Mouse (Mus musculus): ENCODE measurements around the gene Gabrg2. TPM values are rescaled to one million over a fixed set of nuclear protein-coding genes. Genes with fewer than 3 reads are reported as not detected.

The Gabrg2 gene
- polyA plus RNA-seq (2012; rRNA removed) (0.02 TPM in 1 of 2 replicates, not detected in the other), polyA plus RNA-seq (2014; fragmentation: Nextera tagmentation; extraction: Ambion mirVana) (not detected in 2 replicates)

GRCm38 (mm10) chr11:42000190-42001098, at the start of gene Gabrg2:
Gene Gabrg2 (minus strand): TSS chr11:42000857.
- Histone ChIP-seq H3K27ac (no peak within 1 kb of the TSS), H3K27me3 (ENCODE audit: control insufficient read depth, insufficient read depth, low read length) (no peaks in the 10 kb centered on the region), H3K4me2 (ENCODE audit: low read depth) (no peak within 1 kb of the TSS), H3K9ac (replicated peaks) (no peak within 1 kb of the TSS), H3K36me3 (replicated peaks; ENCODE audit: control insufficient read depth, insufficient read depth, low read depth) (no peaks in the 10 kb centered on the region), H3K9me3 (ENCODE audit: control insufficient read depth, low read length) (no peaks in the 10 kb centered on the region), H3K4me3 (ENCODE audit: insufficient read depth in 1 of 2, low read depth in 2 of 2, low read length in 2 of 2) (no peak within 1 kb of the TSS), H3K4me1 (replicated peaks; ENCODE audit: control insufficient read depth in 2 of 2, insufficient read depth in 2 of 2, low read length in 1 of 2) (no peaks in the 10 kb centered on the region)
- TF ChIP-seq CTCF (IDR thresholded peaks at IDR 0.05; ENCODE audit: low read depth) (no peak), EP300 (IDR thresholded peaks at IDR 0.05; ENCODE audit: low read depth) (no peak)
- 10% methylated on average over 20 of the region's 20 CpGs for WGBS (ENCODE audit: insufficient replicate concordance)
- no peak for DNase-seq (ENCODE audit: low read depth in 3 of 3, low spot score in 3 of 3)
- ATAC-seq (ENCODE audit: insufficient read depth) = no peak

DNA sequence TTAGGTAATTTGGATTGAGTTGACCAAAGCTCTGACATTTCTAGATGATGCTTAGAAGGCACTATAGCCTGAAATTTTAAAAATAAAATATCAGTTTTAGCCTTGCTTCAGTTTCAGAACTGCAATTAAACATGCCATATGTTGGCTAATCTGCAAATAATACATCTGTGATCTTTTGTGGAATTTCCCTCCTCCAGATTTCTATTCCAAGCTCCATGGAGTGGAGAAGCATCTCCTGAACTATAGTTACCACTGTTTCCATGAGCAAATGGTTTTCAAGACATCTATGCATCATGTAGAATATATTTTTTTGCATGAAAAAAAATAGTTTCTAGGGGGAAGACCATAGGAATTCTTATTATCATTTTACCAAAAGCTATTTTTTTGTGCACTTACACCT, 47.5 kb upstream of the Gabrg2 start:
- H3K27me3 ChIP-seq (ENCODE audit: control insufficient read depth, insufficient read depth, low read length) = no peaks in the 10 kb centered on the region
- no peak overlapping the region for H3K27ac ChIP-seq
- no peak for TF ChIP-seq CTCF (IDR thresholded peaks at IDR 0.05; ENCODE audit: low read depth)
- TF ChIP-seq EP300 (IDR thresholded peaks at IDR 0.05; ENCODE audit: low read depth) = no peak
- H3K4me2 ChIP-seq (ENCODE audit: low read depth) = no peak overlapping the region
- DNase-seq (ENCODE audit: low read depth in 3 of 3, low spot score in 3 of 3) (no peak), ATAC-seq (ENCODE audit: insufficient read depth) (no peak)
- H3K4me3 ChIP-seq (ENCODE audit: insufficient read depth in 1 of 2, low read depth in 2 of 2, low read length in 2 of 2) = no peak overlapping the region
- H3K4me1 ChIP-seq (replicated peaks; ENCODE audit: control insufficient read depth in 2 of 2, insufficient read depth in 2 of 2, low read length in 1 of 2) = no peaks in the 10 kb centered on the region
- no peaks in the 10 kb centered on the region for H3K36me3 ChIP-seq (replicated peaks; ENCODE audit: control insufficient read depth, insufficient read depth, low read depth)
- H3K9me3 ChIP-seq (ENCODE audit: control insufficient read depth, low read length) = no peaks in the 10 kb centered on the region
- H3K9ac ChIP-seq (replicated peaks) = no peak overlapping the region

DNA sequence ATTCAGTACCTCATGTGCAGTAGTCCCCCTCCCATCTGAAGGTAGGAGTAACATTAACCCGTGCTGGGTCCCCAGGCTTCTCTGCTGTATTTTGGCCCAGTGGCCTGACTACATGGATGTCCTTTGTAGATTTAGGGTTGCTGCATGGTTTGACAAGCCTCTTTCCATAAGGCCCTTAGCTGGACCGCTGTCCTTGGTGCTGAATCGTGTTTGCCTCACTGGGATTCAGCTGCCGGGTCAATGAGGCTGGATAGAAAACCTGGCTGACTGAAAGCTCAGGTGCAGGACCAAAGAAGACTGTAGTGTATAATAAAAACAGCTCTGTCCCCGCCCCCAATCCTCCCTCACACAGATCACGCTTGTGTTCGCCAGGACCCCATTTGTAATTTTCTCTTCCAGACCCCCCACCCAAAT, 1.2 kb downstream of the Gabrg2 start:
- H3K9ac ChIP-seq (replicated peaks) = no peak overlapping the region
- no peaks in the 10 kb centered on the region for H3K27me3 ChIP-seq (ENCODE audit: control insufficient read depth, insufficient read depth, low read length)
- H3K36me3 ChIP-seq (replicated peaks; ENCODE audit: control insufficient read depth, insufficient read depth, low read depth) = no peaks in the 10 kb centered on the region
- TF ChIP-seq CTCF (IDR thresholded peaks at IDR 0.05; ENCODE audit: low read depth) (no peak), EP300 (IDR thresholded peaks at IDR 0.05; ENCODE audit: low read depth) (no peak)
- no peaks in the 10 kb centered on the region for H3K9me3 ChIP-seq (ENCODE audit: control insufficient read depth, low read length)
- H3K4me1 ChIP-seq (replicated peaks; ENCODE audit: control insufficient read depth in 2 of 2, insufficient read depth in 2 of 2, low read length in 1 of 2) = no peaks in the 10 kb centered on the region
- no peak for ATAC-seq (ENCODE audit: insufficient read depth)
- no peak for DNase-seq (ENCODE audit: low read depth in 3 of 3, low spot score in 3 of 3)
- H3K4me2 ChIP-seq (ENCODE audit: low read depth) = no peak overlapping the region
- H3K27ac ChIP-seq = no peak overlapping the region
- no peak overlapping the region for H3K4me3 ChIP-seq (ENCODE audit: insufficient read depth in 1 of 2, low read depth in 2 of 2, low read length in 2 of 2)
- 3% methylated on average over 7 of the region's 7 CpGs for WGBS (ENCODE audit: insufficient replicate concordance)

GRCm38 (mm10) chr11:41980152-41980551, 20.5 kb downstream of the Gabrg2 start:
- H3K9me3 ChIP-seq (ENCODE audit: control insufficient read depth, low read length) = no peaks in the 10 kb centered on the region
- 63% methylated on average over 6 of the region's 6 CpGs for WGBS (ENCODE audit: insufficient replicate concordance)
- H3K27ac ChIP-seq = no peak overlapping the region
- no peak overlapping the region for H3K4me3 ChIP-seq (ENCODE audit: insufficient read depth in 1 of 2, low read depth in 2 of 2, low read length in 2 of 2)
- no peaks in the 10 kb centered on the region for H3K4me1 ChIP-seq (replicated peaks; ENCODE audit: control insufficient read depth in 2 of 2, insufficient read depth in 2 of 2, low read length in 1 of 2)
- ATAC-seq (ENCODE audit: insufficient read depth) = no peak
- no peak for DNase-seq (ENCODE audit: low read depth in 3 of 3, low spot score in 3 of 3)
- H3K36me3 ChIP-seq (replicated peaks; ENCODE audit: control insufficient read depth, insufficient read depth, low read depth) = no peaks in the 10 kb centered on the region
- H3K9ac ChIP-seq (replicated peaks) = no peak overlapping the region
- no peak overlapping the region for H3K4me2 ChIP-seq (ENCODE audit: low read depth)
- no peak for TF ChIP-seq EP300 (IDR thresholded peaks at IDR 0.05; ENCODE audit: low read depth)
- H3K27me3 ChIP-seq (ENCODE audit: control insufficient read depth, insufficient read depth, low read length) = no peaks in the 10 kb centered on the region

- H3K9ac ChIP-seq (replicated peaks) = no peak overlapping the region
Observed at GRCm38 (mm10) chr11:41968595-41968994, 32.1 kb downstream of the Gabrg2 start.

More at GRCm38 (mm10) chr11:41968595-41968994, 32.1 kb downstream of the Gabrg2 start:
- ATAC-seq (ENCODE audit: insufficient read depth) (no peak), DNase-seq (ENCODE audit: low read depth in 3 of 3, low spot score in 3 of 3) (no peak)
- Histone ChIP-seq H3K36me3 (replicated peaks; ENCODE audit: control insufficient read depth, insufficient read depth, low read depth) (no peaks in the 10 kb centered on the region), H3K27ac (no peak overlapping the region), H3K4me2 (ENCODE audit: low read depth) (no peak overlapping the region), H3K9me3 (ENCODE audit: control insufficient read depth, low read length) (no peaks in the 10 kb centered on the region), H3K4me1 (replicated peaks; ENCODE audit: control insufficient read depth in 2 of 2, insufficient read depth in 2 of 2, low read length in 1 of 2) (no peaks in the 10 kb centered on the region), H3K4me3 (ENCODE audit: insufficient read depth in 1 of 2, low read depth in 2 of 2, low read length in 2 of 2) (no peak overlapping the region), H3K27me3 (ENCODE audit: control insufficient read depth, insufficient read depth, low read length) (no peaks in the 10 kb centered on the region)
- TF ChIP-seq EP300 (IDR thresholded peaks at IDR 0.05; ENCODE audit: low read depth) (no peak), CTCF (IDR thresholded peaks at IDR 0.05; ENCODE audit: low read depth) (no peak)

Data from liver, embryonic 14.5 days (tissue).